Mouse (Mus musculus): Measurements from ENCODE around the gene Gm32687. TPM values are rescaled to one million over a fixed set of nuclear protein-coding genes. Genes with fewer than 3 reads are reported as not detected.
A peak's percentile ranks its signal among the peaks of the same experiment; 100 is the strongest.
"Not testable (repeated sequence)": the region's sequence is repeated elsewhere in the genome, so short reads cannot be mapped to it uniquely, and the experiment has no call there.

The Gm32687 gene
- polyA plus RNA-seq (2015; fragmentation: Nextera tagmentation; extraction: Ambion mirVana), result 11.6 and 14.8 TPM in 2 replicates

GRCm38 (mm10) chr10:81863409-81864407 is at the start of gene Gm32687:
Gene Gm32687 (plus strand): TSS chr10:81863934.
- H3K27me3 ChIP-seq; H3K4me1 ChIP-seq (replicated peaks); H3K4me2 ChIP-seq (replicated peaks); H3K9ac ChIP-seq (replicated peaks); H3K4me3 ChIP-seq (replicated peaks); H3K9me3 ChIP-seq; H3K27ac ChIP-seq; H3K36me3 ChIP-seq: not testable (repeated sequence)
- 25% methylated on average over 6 of the region's 49 CpGs for WGBS
- ATAC-seq, result peak; percentile 100

DNA sequence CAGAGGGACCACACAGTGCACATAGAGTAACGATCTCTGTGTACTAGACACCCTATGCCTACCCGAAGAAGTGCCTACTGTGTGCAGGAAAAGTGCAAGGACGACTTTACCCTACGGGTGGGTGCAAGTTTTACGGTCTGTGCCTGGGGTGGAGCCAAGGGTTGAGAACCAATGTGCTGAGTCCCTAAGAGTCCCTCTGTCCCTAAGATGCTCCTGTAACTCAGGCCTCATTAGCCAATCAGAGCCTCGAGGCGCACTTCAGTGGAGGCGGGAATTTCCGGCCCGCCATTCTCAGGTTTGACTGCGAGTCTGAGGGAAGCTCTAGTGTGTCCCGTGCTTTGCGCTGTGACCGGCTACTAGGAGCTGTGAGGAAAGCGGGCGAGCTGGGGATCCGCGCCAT is 17.5 kb upstream of the Gm32687 start:
- not testable (repeated sequence) for H3K4me3 ChIP-seq (replicated peaks); H3K9me3 ChIP-seq; H3K36me3 ChIP-seq; H3K4me1 ChIP-seq (replicated peaks); H3K4me2 ChIP-seq (replicated peaks); H3K27ac ChIP-seq; ATAC-seq; H3K9ac ChIP-seq (replicated peaks); H3K27me3 ChIP-seq
- no CpG with 5 or more reads among the region's 18 CpGs for WGBS

GRCm38 (mm10) chr10:81929842-81930743 is 66.4 kb downstream of the Gm32687 start, which contains the start of gene Zfp781:
Gene Zfp781 (minus strand): TSS chr10:81930480.
- H3K9me3 ChIP-seq; H3K4me3 ChIP-seq (replicated peaks); H3K9ac ChIP-seq (replicated peaks); H3K4me2 ChIP-seq (replicated peaks); H3K4me1 ChIP-seq (replicated peaks); H3K36me3 ChIP-seq; H3K27me3 ChIP-seq; H3K27ac ChIP-seq: not testable (repeated sequence)
- ATAC-seq, result peak; percentile 98
- WGBS, result no CpG with 5 or more reads among the region's 43 CpGs

Other genes with a start within 250 kb of the Gm32687 start
- 64.7 and 67.4 TPM in 2 replicates for gene Sirt6, start 236.1 kb upstream of the Gm32687 start, polyA plus RNA-seq (2015; fragmentation: Nextera tagmentation; extraction: Ambion mirVana)
- gene Ankrd24, start 235.4 kb upstream of the Gm32687 start, polyA plus RNA-seq (2015; fragmentation: Nextera tagmentation; extraction: Ambion mirVana), result 8.5 and 9.3 TPM in 2 replicates
- 6.7 and 6.9 TPM in 2 replicates for gene Gm10778, start 214.9 kb upstream of the Gm32687 start, polyA plus RNA-seq (2015; fragmentation: Nextera tagmentation; extraction: Ambion mirVana)
- gene Zfp433, start 159.1 kb upstream of the Gm32687 start, polyA plus RNA-seq (2015; fragmentation: Nextera tagmentation; extraction: Ambion mirVana), result 22.7 TPM in 2 replicates
- gene Gm3055, start 92.8 kb upstream of the Gm32687 start, polyA plus RNA-seq (2015; fragmentation: Nextera tagmentation; extraction: Ambion mirVana), result 16.4 and 19.3 TPM in 2 replicates
- 3.1 and 3.2 TPM in 2 replicates for gene Gm4767, start 51.7 kb upstream of the Gm32687 start, polyA plus RNA-seq (2015; fragmentation: Nextera tagmentation; extraction: Ambion mirVana)
- 6.7 and 8.2 TPM in 2 replicates for gene Zfp781, start 66.5 kb downstream of the Gm32687 start, polyA plus RNA-seq (2015; fragmentation: Nextera tagmentation; extraction: Ambion mirVana)
- 18.1 and 18.3 TPM in 2 replicates for gene Zfp873, start 184.2 kb downstream of the Gm32687 start, polyA plus RNA-seq (2015; fragmentation: Nextera tagmentation; extraction: Ambion mirVana)
- 7.0 and 7.2 TPM in 2 replicates for gene BC024063, start 219.4 kb downstream of the Gm32687 start, polyA plus RNA-seq (2015; fragmentation: Nextera tagmentation; extraction: Ambion mirVana)

All from midbrain, embryonic 13.5 days (tissue).